17 mouse cellular contexts compared by ENCODE assay signal in genomic region chr4:153439868-153440267, GRCm38 (mm10). TPM values are rescaled to one million over a fixed set of nuclear protein-coding genes. Genes with fewer than 3 reads are reported as not detected.
A peak's percentile ranks its signal among the peaks of the same experiment; 100 is the strongest.
DNase-seq lines count a peak whose midpoint lies in the region; ATAC-seq and TF ChIP-seq lines count a peak whose summit lies in the region.
"Had no signal": no experiment of that assay in that cellular context is flagged by ENCODE, and none has a peak within 500 bp of the region (broad histone marks: within the 10 kb centered on the region; RNA-seq: fewer than 3 reads in every experiment).

No protein-coding gene starts in this region.

- no peak overlapping the region for H3K4me3 ChIP-seq in hindbrain, embryonic 14.5 days (replicated peaks; ENCODE audit: low read length)
- H3K4me3 ChIP-seq in hindbrain, embryonic 11.5 days (ENCODE audit: low read depth, low read length): no peak overlapping the region
- H3K4me3 ChIP-seq in olfactory bulb, adult 2 months (ENCODE audit: insufficient read depth, low read depth, low read length): no peak overlapping the region
- no peak overlapping the region for H3K4me3 ChIP-seq in lung, adult 2 months (replicated peaks; ENCODE audit: extremely low read depth, low read depth, low read length)

- H3K9ac ChIP-seq in hindbrain, embryonic 14.5 days: peak overlapping the region; percentile 30; the same call in 1 of the 2 replicates
- H3K9ac ChIP-seq in hindbrain, embryonic 11.5 days (ENCODE audit: low read depth, low read length): no peak overlapping the region

- no peak overlapping the region for H3K27ac ChIP-seq in hindbrain, embryonic 14.5 days
- H3K27ac ChIP-seq in hindbrain, embryonic 11.5 days (ENCODE audit: low read depth, low read length): no peak overlapping the region
- H3K27ac ChIP-seq in olfactory bulb, adult 2 months (ENCODE audit: insufficient read depth, low read depth, low read length): peak overlapping the region; percentile 98

- H3K4me2 ChIP-seq in hindbrain, embryonic 14.5 days (replicated peaks): no peak overlapping the region
- no peak overlapping the region for H3K4me2 ChIP-seq in hindbrain, embryonic 11.5 days (replicated peaks; ENCODE audit: low read depth, low read length)

- H3K4me1 ChIP-seq in hindbrain, embryonic 14.5 days (replicated peaks; ENCODE audit: control insufficient read depth, insufficient read depth, low read length): peaks cover 42% of the 10 kb centered on the region
- H3K4me1 ChIP-seq in hindbrain, embryonic 11.5 days (replicated peaks; ENCODE audit: control insufficient read depth, insufficient read depth, low read length): 0 out of 2 replicates have a peak, but pooled peaks cover 2% of the 10 kb centered on the region
- peaks cover 69% of the 10 kb centered on the region for H3K4me1 ChIP-seq in olfactory bulb, adult 2 months (ENCODE audit: control insufficient read depth, insufficient read depth, low read length)
- no peaks in the 10 kb centered on the region for H3K4me1 ChIP-seq in lung, adult 2 months (ENCODE audit: control insufficient read depth, insufficient read depth, low read length)

- no peaks in the 10 kb centered on the region for H3K9me3 ChIP-seq in hindbrain, embryonic 14.5 days (ENCODE audit: control insufficient read depth, low read length)
- no peaks in the 10 kb centered on the region for H3K9me3 ChIP-seq in hindbrain, embryonic 11.5 days (ENCODE audit: control insufficient read depth, low read length)

- TF ChIP-seq CTCF in brain, embryonic 14.5 days (IDR thresholded peaks at IDR 0.05; ENCODE audit: borderline replicate concordance, extremely low read depth, insufficient read depth, insufficient read length): no peak
- no peak for TF ChIP-seq CTCF in olfactory bulb, adult 2 months (IDR thresholded peaks at IDR 0.05; ENCODE audit: insufficient read depth, low read depth, low read length)
- TF ChIP-seq CTCF in lung, adult 2 months (IDR thresholded peaks at IDR 0.05; ENCODE audit: insufficient read depth, low read length): no peak

- no peaks in the 10 kb centered on the region for H3K36me3 ChIP-seq in hindbrain, embryonic 14.5 days (replicated peaks; ENCODE audit: control insufficient read depth, insufficient read depth)
- H3K36me3 ChIP-seq in hindbrain, embryonic 11.5 days (ENCODE audit: control insufficient read depth, insufficient read depth, low read length): no peaks in the 10 kb centered on the region

- 74% methylated on average over 11 of the region's 11 CpGs for WGBS in hindbrain, embryonic 14.5 days
- 88% methylated on average over 11 of the region's 11 CpGs for WGBS in hindbrain, embryonic 11.5 days
- WGBS in olfactory bulb, adult 2 months: 32% methylated on average over 11 of the region's 11 CpGs
- WGBS in lung, adult 2 months: 68% methylated on average over 11 of the region's 11 CpGs

- no peak for ATAC-seq in hindbrain, embryonic 14.5 days (ENCODE audit: low FRiP score)
- no peak for ATAC-seq in hindbrain, embryonic 11.5 days (ENCODE audit: low FRiP score)

- no peak for TF ChIP-seq POLR2A in brain, embryonic 14.5 days (IDR thresholded peaks at IDR 0.05; ENCODE audit: borderline replicate concordance, extremely low read depth, insufficient read depth, insufficient read length, poor library complexity, severe bottlenecking)
- no peak for TF ChIP-seq POLR2A in olfactory bulb, adult 2 months (IDR thresholded peaks at IDR 0.05; ENCODE audit: insufficient read depth, low read depth, low read length)
- no peak for TF ChIP-seq POLR2A in lung, adult 2 months (IDR thresholded peaks at IDR 0.05; ENCODE audit: borderline replicate concordance, extremely low read depth, low read depth, low read length)

- no peak for DNase-seq in hindbrain, embryonic 14.5 days (ENCODE audit: low spot score)
- DNase-seq in hindbrain, embryonic 11.5 days (ENCODE audit: low spot score): no peak
- peak; percentile 33 for DNase-seq in brain, embryonic 14.5 days (ENCODE audit: low read depth)
- peak; percentile 53 to 61 for DNase-seq in layer of hippocampus, adult 8-10 months (ENCODE audit: low spot score in 2 of 2)
- DNase-seq in lung, adult 18-20 months: no peak
- DNase-seq in adrenal gland, postnatal 14 days: no peak
- no peak for DNase-seq in lung, adult 2 months
- DNase-seq: cerebellum, adult 8-10 months; embryo, embryonic 11 days; heart, adult 18-20 months; kidney, adult 18-20 months; lung, postnatal 10 days; thymus, adult 18-20 months had no signal

- H3K27me3 ChIP-seq in hindbrain, embryonic 14.5 days (ENCODE audit: control insufficient read depth, insufficient read depth, low read length): no peaks in the 10 kb centered on the region
- H3K27me3 ChIP-seq in hindbrain, embryonic 11.5 days (ENCODE audit: control insufficient read depth, insufficient read depth, low read length): no peaks in the 10 kb centered on the region

RNA-seq across cellular contexts. Expression of gene Ajap1, which starts 42.7 kb away (rescaled TPM):
- polyA plus RNA-seq in hindbrain, embryonic 14.5 days (2014; fragmentation: Nextera tagmentation; extraction: Ambion mirVana): 16.3 and 18.5 TPM in 2 replicates
- 2.9 and 3.7 TPM in 2 replicates for polyA plus RNA-seq in hindbrain, embryonic 11.5 days (2014; fragmentation: Nextera tagmentation; extraction: Ambion mirVana)
- 9.1 and 19.9 TPM in 2 replicates for polyA plus RNA-seq in brain, embryonic 14.5 days (2012; rRNA removed)
- total RNA-seq in layer of hippocampus, adult 8-10 months (2022): 10 to 100 TPM; 39.4 to 46.7 (median 45.4) TPM
- polyA plus RNA-seq in olfactory bulb, adult 2 months (2012; ENCODE audit: insufficient read depth, insufficient read length, low replicate concordance, missing spikeins): not detected in 2 replicates
- total RNA-seq in adrenal gland, postnatal 14 days (2021): 3.2 and 3.3 TPM in 2 replicates
- polyA plus RNA-seq in lung, adult 2 months (2012; rRNA removed): 0.34 and 0.57 TPM in 2 replicates
- total RNA-seq: liver, adult 2 months; monocyte, adult 5-6 weeks had no signal
- polyA plus RNA-seq: heart, postnatal 0 days had no signal

Comparison
In these comparisons a context has a peak if more than half of its experiments do, and no peak if none do; other contexts are left out.
1. DNase-seq: peak in brain, embryonic 14.5 days (single experiment) and layer of hippocampus, adult 8-10 months (2 of 2); none in hindbrain, embryonic 14.5 days (single experiment), hindbrain, embryonic 11.5 days (single experiment), lung, adult 18-20 months (0 of 2), adrenal gland, postnatal 14 days (single experiment) and lung, adult 2 months (single experiment).